Mouse (Mus musculus) brain, embryonic 14.5 days (tissue): ENCODE measurements around the gene Hoxb5.

Experiments
- CTCF ChIP-seq: fragments of 200-500 bp; IDR thresholded peaks from 2 replicates; pipeline ENCODE4 v1.5.1; 2012; ENCODE audit warnings: inconsistent platforms, mild to moderate bottlenecking, moderate library complexity, borderline replicate concordance; ENCODE audit not compliant: insufficient read depth, insufficient read length; ENCODE audit errors: extremely low read depth
- POLR2A ChIP-seq: fragments of 200-500 bp; IDR thresholded peaks from 2 replicates; pipeline ENCODE4 v1.6.1; 2012; ENCODE audit warnings: mild to moderate bottlenecking, inconsistent platforms, borderline replicate concordance; ENCODE audit not compliant: poor library complexity, insufficient read depth, insufficient read length, severe bottlenecking; ENCODE audit errors: extremely low read depth

GRCm38 (mm10) chr11:96351312-96351711 lies 48.2 kb downstream of the Hoxb5 start:
- no peak for TF ChIP-seq CTCF
- no peak for TF ChIP-seq POLR2A
